Mouse (Mus musculus) liver, embryonic 14.5 days (tissue): Measurements from ENCODE around the gene Pitpnb. TPM values are rescaled to one million over a fixed set of nuclear protein-coding genes. Genes with fewer than 3 reads are reported as not detected.

Experiments
- ATAC-seq: fragments of 200-750 bp; cut with Nextera tagmentation; 2 replicates; pipeline ENCODE4 v1.8.0; 2017; ENCODE audit warnings: moderate number of reproducible peaks, mild to moderate bottlenecking, moderate library complexity; ENCODE audit not compliant: insufficient read depth
- DNase-seq, 3 experiments: peaks; one replicate each; pipeline ENCODE4 v3.0.0-alpha.2; 2012 to 2013; ENCODE audit warnings: low read depth in 3 of 3, low spot score in 3 of 3
- H3K27ac ChIP-seq: fragments of 300-500 bp; sonication (generic); 2 replicates; pipeline ENCODE4 v1.5.1; 2014; ENCODE audit warnings: moderate library complexity, mild to moderate bottlenecking, control low read depth, inconsistent platforms
- H3K27me3 ChIP-seq: fragments of 300-500 bp; sonication (generic); 2 replicates; pipeline ENCODE4 v1.6.1; 2014; ENCODE audit warnings: mild to moderate bottlenecking, low read length, moderate library complexity; ENCODE audit not compliant: control insufficient read depth, insufficient read depth
- H3K36me3 ChIP-seq: fragments of 300-500 bp; sonication (generic); replicated peaks from 2 replicates; pipeline ENCODE4 v1.6.1; 2014; ENCODE audit warnings: low read depth; ENCODE audit not compliant: control insufficient read depth, insufficient read depth
- H3K4me1 ChIP-seq, 2 experiments: fragments of 200-500 bp in 1 of 2; fragments of 300-500 bp in 1 of 2; sonication (generic) in 1 of 2; replicated peaks; 2 replicates each; pipeline ENCODE4 v1.6.1; 2012 to 2014; ENCODE audit warnings: antibody characterized with exemption in 1 of 2, inconsistent platforms in 1 of 2, low read length in 1 of 2; ENCODE audit not compliant: control insufficient read depth in 2 of 2, insufficient read depth in 2 of 2
- H3K4me2 ChIP-seq: fragments of 300-500 bp; sonication (generic); 2 replicates; pipeline ENCODE4 v1.6.1; 2014; ENCODE audit warnings: low read depth, mild to moderate bottlenecking, control low read depth, moderate library complexity
- H3K4me3 ChIP-seq, 2 experiments: fragments of 200-500 bp in 1 of 2; fragments of 300-500 bp in 1 of 2; sonication (generic) in 1 of 2; 2 replicates each; pipeline ENCODE4 v1.5.1; 2012 to 2014; ENCODE audit warnings: low read depth in 2 of 2, low read length in 2 of 2, mild to moderate bottlenecking in 2 of 2, control low read depth in 1 of 2, inconsistent platforms in 1 of 2, moderate library complexity in 1 of 2; ENCODE audit not compliant: insufficient read depth in 1 of 2
- H3K9ac ChIP-seq: fragments of 300-500 bp; sonication (generic); replicated peaks from 2 replicates; pipeline ENCODE4 v1.6.1; 2014; ENCODE audit warnings: mild to moderate bottlenecking, control low read depth, moderate library complexity
- H3K9me3 ChIP-seq: fragments of 300-500 bp; sonication (generic); 2 replicates; pipeline ENCODE4 v1.6.1; 2016; ENCODE audit warnings: low read length, mixed read lengths; ENCODE audit not compliant: control insufficient read depth
- CTCF ChIP-seq: IDR thresholded peaks from 2 replicates; pipeline ENCODE4 v1.5.1; 2016; ENCODE audit warnings: antibody characterized with exemption, low read depth, control low read depth
- EP300 ChIP-seq: IDR thresholded peaks from 2 replicates; pipeline ENCODE4 v1.6.1; 2016; ENCODE audit warnings: antibody characterized with exemption, low read depth
- WGBS: fragments of 180-500 bp; shearing (Covaris S2); extraction: QIAGEN DNeasy Blood & Tissue Kit; methylation state at CpG from one replicate; pipeline ENCODE4 v1.1.7; 2014; ENCODE audit not compliant: insufficient replicate concordance; 5-methylcytosine and 5-hydroxymethylcytosine counted together
- polyA plus RNA-seq, 2 experiments: library from polyadenylated mRNA; depleted of rRNA in 1 of 2; stranded (reverse) in 1 of 2; unstranded in 1 of 2; fragments of >200 nt; fragmentation: Nextera tagmentation in 1 of 2; extraction: Ambion mirVana in 1 of 2; gene quantifications; 2 replicates each; pipeline versions ENCODE4 v1.2.1 to v1.2.3; 2012 to 2014

The Pitpnb gene
- polyA plus RNA-seq, 2 experiments = 23.1 to 31.5 TPM

DNA sequence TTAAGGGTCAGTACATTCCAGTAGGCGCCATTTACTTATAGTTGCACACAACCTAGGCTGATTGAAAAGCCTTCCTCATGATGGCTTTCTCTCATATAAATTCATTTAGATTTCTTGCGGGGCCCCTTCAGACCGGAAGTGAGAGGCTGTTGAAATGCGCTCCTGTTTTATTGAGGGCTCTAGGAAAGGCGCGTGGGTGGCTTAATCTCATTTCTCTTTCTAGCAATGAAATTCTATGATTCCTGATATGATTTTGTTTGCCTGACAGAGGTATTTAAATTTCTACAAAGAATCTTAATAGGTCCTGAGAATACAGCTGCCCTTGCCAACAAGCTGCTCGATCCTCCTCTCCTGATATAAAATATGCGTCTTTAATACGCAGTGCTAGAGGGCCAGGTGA lies 95.2 kb downstream of the Pitpnb start:
- H3K27me3 ChIP-seq = peaks cover 6% of the 10 kb centered on the region
- WGBS = 70% methylated on average over 9 of the region's 9 CpGs
- H3K9ac ChIP-seq = no peak overlapping the region
- DNase-seq = no peak
- H3K36me3 ChIP-seq = no peaks in the 10 kb centered on the region
- no peaks in the 10 kb centered on the region for H3K4me1 ChIP-seq
- no peak overlapping the region for H3K27ac ChIP-seq
- no peak for ATAC-seq
- H3K4me2 ChIP-seq = no peak overlapping the region
- no peaks in the 10 kb centered on the region for H3K9me3 ChIP-seq
- TF ChIP-seq EP300 (no peak), CTCF (no peak)
- H3K4me3 ChIP-seq = no peak overlapping the region

DNA sequence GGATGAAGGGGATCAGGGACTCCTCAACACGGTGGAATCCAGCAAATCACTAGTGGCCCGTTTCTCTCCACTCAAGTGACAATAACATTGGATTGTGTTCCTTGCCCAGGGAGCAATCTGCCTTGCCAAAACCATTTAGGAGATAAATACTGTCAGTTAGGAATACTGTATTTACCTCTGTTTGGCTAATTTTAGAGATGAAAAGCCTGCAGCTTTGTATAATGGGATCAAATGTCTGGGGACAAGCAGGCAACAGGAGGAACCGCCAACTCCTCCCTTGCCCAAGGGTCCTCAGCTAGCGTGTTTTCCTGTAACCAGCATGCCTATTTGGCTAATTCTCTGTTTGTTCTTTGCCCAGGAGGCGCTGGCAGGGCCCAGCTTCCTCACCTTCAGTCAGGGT lies 95.7 kb downstream of the Pitpnb start:
- H3K27ac ChIP-seq = no peak overlapping the region
- TF ChIP-seq CTCF (no peak), EP300 (no peak)
- H3K4me2 ChIP-seq = no peak overlapping the region
- no peaks in the 10 kb centered on the region for H3K36me3 ChIP-seq
- WGBS = 56% methylated on average over 5 of the region's 5 CpGs
- no peak overlapping the region for H3K9ac ChIP-seq
- H3K4me1 ChIP-seq = no peaks in the 10 kb centered on the region
- DNase-seq (no peak), ATAC-seq (no peak)
- peaks cover 1% of the 10 kb centered on the region for H3K27me3 ChIP-seq
- no peak overlapping the region for H3K4me3 ChIP-seq
- no peaks in the 10 kb centered on the region for H3K9me3 ChIP-seq

DNA sequence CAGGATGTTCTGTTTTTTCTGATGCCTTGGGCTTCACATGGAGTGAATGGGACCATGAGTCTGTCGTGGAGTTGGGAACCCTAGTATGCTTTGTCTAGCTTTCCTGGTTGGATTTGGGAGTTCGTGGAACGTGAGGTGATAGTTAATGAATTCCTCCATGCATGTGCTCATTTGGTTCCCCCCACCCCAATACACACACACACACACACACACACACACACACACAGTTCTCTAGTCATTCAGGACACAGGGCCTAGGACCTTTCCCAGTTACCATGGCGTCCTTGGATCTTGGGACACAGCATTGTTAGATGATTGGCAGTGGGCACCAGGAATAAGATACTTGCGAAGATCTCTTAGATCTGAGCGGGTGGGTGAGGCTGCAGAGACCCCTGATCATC lies 98.3 kb downstream of the Pitpnb start:
- no peaks in the 10 kb centered on the region for H3K27me3 ChIP-seq
- no peaks in the 10 kb centered on the region for H3K36me3 ChIP-seq
- H3K9me3 ChIP-seq = no peaks in the 10 kb centered on the region
- no peak overlapping the region for H3K4me2 ChIP-seq
- no peak for TF ChIP-seq CTCF
- no peak for TF ChIP-seq EP300
- H3K4me1 ChIP-seq = no peaks in the 10 kb centered on the region
- H3K27ac ChIP-seq = no peak overlapping the region
- WGBS = 62% methylated on average over 6 of the region's 6 CpGs
- DNase-seq (no peak), ATAC-seq (no peak)
- H3K9ac ChIP-seq = no peak overlapping the region
- no peak overlapping the region for H3K4me3 ChIP-seq

DNA sequence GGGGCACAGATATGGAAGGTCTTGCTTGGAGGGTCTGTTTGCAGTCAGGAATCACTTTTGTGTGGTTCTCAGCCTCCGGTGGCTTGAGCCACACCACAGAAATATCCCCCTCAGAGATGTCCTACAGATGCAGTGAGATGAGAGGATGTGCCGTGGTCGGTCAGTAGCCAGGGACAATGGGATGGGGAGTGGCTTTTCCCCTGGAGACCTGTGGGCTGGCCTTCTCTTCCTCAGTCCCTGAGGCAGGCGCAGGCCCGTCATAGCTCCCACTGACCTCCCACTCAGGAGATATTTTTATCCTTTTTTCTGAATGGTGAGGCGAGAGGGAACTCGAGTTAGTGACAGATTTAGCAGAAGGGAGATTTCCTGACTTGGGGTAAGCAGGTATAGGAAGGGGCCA lies 99.2 kb downstream of the Pitpnb start:
- no peak for ATAC-seq
- no peak overlapping the region for H3K4me2 ChIP-seq
- WGBS = 47% methylated on average over 7 of the region's 7 CpGs
- TF ChIP-seq EP300 = no peak
- no peak for TF ChIP-seq CTCF
- no peak overlapping the region for H3K4me3 ChIP-seq
- H3K9ac ChIP-seq = no peak overlapping the region
- no peak for DNase-seq
- no peaks in the 10 kb centered on the region for H3K36me3 ChIP-seq
- no peaks in the 10 kb centered on the region for H3K4me1 ChIP-seq
- no peaks in the 10 kb centered on the region for H3K9me3 ChIP-seq
- H3K27me3 ChIP-seq = no peaks in the 10 kb centered on the region
- H3K27ac ChIP-seq = no peak overlapping the region

DNA sequence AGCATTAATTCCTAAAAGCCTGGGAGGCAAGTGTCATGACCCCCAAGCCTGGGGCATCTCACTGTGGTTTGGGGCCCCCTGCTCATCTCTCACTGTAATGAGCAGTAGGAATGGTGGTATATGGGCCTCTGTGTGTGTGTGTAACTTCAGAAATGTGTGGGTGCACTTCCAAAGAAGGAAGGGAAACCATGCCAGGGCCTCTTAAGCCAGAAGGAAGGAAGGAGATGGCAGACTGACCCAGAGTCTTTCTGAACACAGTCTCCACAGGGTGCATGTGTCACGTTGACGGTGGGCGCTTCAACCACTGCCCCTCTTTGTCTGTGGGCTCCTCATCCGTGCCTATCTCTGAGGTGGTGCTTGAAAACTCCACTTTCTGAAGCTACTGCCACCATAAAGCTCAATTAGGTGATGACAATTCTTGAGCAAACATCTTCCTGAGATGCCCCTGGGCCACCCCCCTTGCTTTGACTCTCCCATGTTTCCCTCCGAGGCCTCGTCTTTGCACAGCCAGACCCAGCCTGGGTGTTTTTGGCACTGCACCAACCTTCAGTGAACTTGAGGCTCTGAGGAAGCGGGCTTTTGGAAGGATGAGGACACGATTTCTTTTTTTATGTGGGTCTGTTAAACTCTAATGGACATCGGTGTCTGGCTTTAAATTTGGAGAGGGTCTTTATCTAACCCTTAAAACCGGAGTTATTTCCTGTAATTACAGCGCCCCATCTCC lies 100.6 kb downstream of the Pitpnb start:
- Histone ChIP-seq H3K27ac (no peak overlapping the region), H3K4me1 (no peaks in the 10 kb centered on the region), H3K27me3 (no peaks in the 10 kb centered on the region), H3K36me3 (no peaks in the 10 kb centered on the region), H3K4me3 (no peak overlapping the region), H3K9ac (no peak overlapping the region), H3K4me2 (no peak overlapping the region), H3K9me3 (no peaks in the 10 kb centered on the region)
- WGBS = 62% methylated on average over 11 of the region's 11 CpGs
- ATAC-seq (no peak), DNase-seq (no peak)
- TF ChIP-seq EP300 (no peak), CTCF (no peak)
